Mouse (Mus musculus): ENCODE data around the gene Aamp. TPM values are rescaled to one million over a fixed set of nuclear protein-coding genes. Genes with fewer than 3 reads are reported as not detected.

Aamp gene
- polyA plus RNA-seq, 1 experiment from 2014 or later, result 211 TPM

- no peak for ATAC-seq (replicated peaks)
- Histone ChIP-seq H3K4me3 (no peak overlapping the region), H3K9ac (replicated peaks) (no peak overlapping the region), H3K4me2 (replicated peaks) (no peak overlapping the region), H3K27me3 (no peaks in the 10 kb centered on the region), H3K9me3 (no peaks in the 10 kb centered on the region), H3K36me3 (no peaks in the 10 kb centered on the region), H3K27ac (replicated peaks) (no peak overlapping the region), H3K4me1 (peaks cover 38% of the 10 kb centered on the region)
- WGBS, result 89% methylated on average over 4 of the region's 4 CpGs
Measured at GRCm38 (mm10) chr1:74240832-74241231, 43.7 kb downstream of the Aamp start.

- Histone ChIP-seq H3K9ac (replicated peaks) (no peak overlapping the region), H3K36me3 (no peaks in the 10 kb centered on the region), H3K4me1 (peaks cover 38% of the 10 kb centered on the region), H3K27me3 (no peaks in the 10 kb centered on the region), H3K27ac (replicated peaks) (peak overlapping the region; percentile 39; the same call in 1 of the 2 replicates), H3K4me3 (no peak overlapping the region), H3K9me3 (no peaks in the 10 kb centered on the region), H3K4me2 (replicated peaks) (no peak overlapping the region)
- WGBS, result 59% methylated on average over 6 of the region's 6 CpGs
- ATAC-seq (replicated peaks), result no peak
Measured at GRCm38 (mm10) chr1:74240311-74240710, 44.2 kb downstream of the Aamp start.

GRCm38 (mm10) chr1:74239618-74240017, 44.9 kb downstream of the Aamp start:
- no peaks in the 10 kb centered on the region for H3K36me3 ChIP-seq
- ATAC-seq (replicated peaks), result no peak
- no peak overlapping the region for H3K4me2 ChIP-seq (replicated peaks)
- H3K4me1 ChIP-seq, result peaks cover 38% of the 10 kb centered on the region
- H3K9ac ChIP-seq (replicated peaks), result no peak overlapping the region
- H3K9me3 ChIP-seq, result no peaks in the 10 kb centered on the region
- no peaks in the 10 kb centered on the region for H3K27me3 ChIP-seq
- no peak overlapping the region for H3K4me3 ChIP-seq
- 58% methylated on average over 11 of the region's 11 CpGs for WGBS
- no peak overlapping the region for H3K27ac ChIP-seq (replicated peaks)

GRCm38 (mm10) chr1:74239162-74239561, 45.4 kb downstream of the Aamp start:
- Histone ChIP-seq H3K9me3 (no peaks in the 10 kb centered on the region), H3K36me3 (no peaks in the 10 kb centered on the region), H3K27me3 (no peaks in the 10 kb centered on the region), H3K4me1 (peaks cover 38% of the 10 kb centered on the region), H3K4me2 (replicated peaks) (no peak overlapping the region), H3K9ac (replicated peaks) (no peak overlapping the region), H3K27ac (replicated peaks) (no peak overlapping the region), H3K4me3 (no peak overlapping the region)
- ATAC-seq (replicated peaks), result no peak
- WGBS, result 51% methylated on average over 7 of the region's 7 CpGs

- H3K9ac ChIP-seq (replicated peaks), result peak overlapping the region; percentile 74
- H3K27me3 ChIP-seq, result no peaks in the 10 kb centered on the region
- no peak for ATAC-seq (replicated peaks)
- H3K27ac ChIP-seq (replicated peaks), result no peak overlapping the region
- WGBS, result 75% methylated on average over 1 of the region's 1 CpGs
- H3K4me2 ChIP-seq (replicated peaks), result peak overlapping the region; percentile 88
- no peaks in the 10 kb centered on the region for H3K9me3 ChIP-seq
- H3K36me3 ChIP-seq, result no peaks in the 10 kb centered on the region
- peak overlapping the region; percentile 80 for H3K4me3 ChIP-seq
- peaks cover 38% of the 10 kb centered on the region for H3K4me1 ChIP-seq
Measured at GRCm38 (mm10) chr1:74238136-74238535, 46.4 kb downstream of the Aamp start.

- H3K4me2 ChIP-seq (replicated peaks), result peak overlapping the region; percentile 88
- no peaks in the 10 kb centered on the region for H3K27me3 ChIP-seq
- peaks cover 38% of the 10 kb centered on the region for H3K4me1 ChIP-seq
- no peaks in the 10 kb centered on the region for H3K36me3 ChIP-seq
- peak overlapping the region; percentile 80 for H3K4me3 ChIP-seq
- no peak overlapping the region for H3K27ac ChIP-seq (replicated peaks)
- no peak for ATAC-seq (replicated peaks)
- WGBS, result 42% methylated on average over 5 of the region's 5 CpGs
- H3K9me3 ChIP-seq, result no peaks in the 10 kb centered on the region
- peak overlapping the region; percentile 74 for H3K9ac ChIP-seq (replicated peaks)
Measured at GRCm38 (mm10) chr1:74237671-74238070, 46.9 kb downstream of the Aamp start.

- Histone ChIP-seq H3K9me3 (no peaks in the 10 kb centered on the region), H3K36me3 (no peaks in the 10 kb centered on the region), H3K27me3 (no peaks in the 10 kb centered on the region), H3K4me2 (replicated peaks) (peak overlapping the region; percentile 88), H3K4me1 (peaks cover 38% of the 10 kb centered on the region), H3K9ac (replicated peaks) (peak overlapping the region; percentile 74), H3K4me3 (peak overlapping the region; percentile 80), H3K27ac (replicated peaks) (peak overlapping the region; percentile 88)
- under 1% methylated on average over 51 of the region's 57 CpGs for WGBS
- peak; percentile 34; the same call in 1 of the 2 replicates for ATAC-seq (replicated peaks)
Measured at GRCm38 (mm10) chr1:74236590-74237317, 47.8 kb downstream of the Aamp start.

GRCm38 (mm10) chr1:74235938-74236589, 48.5 kb downstream of the Aamp start, which contains the start of gene Arpc2:
TSS of gene Arpc2 (plus strand) at chr1:74236084.
- peak within 1 kb of the TSS; percentile 80 for H3K4me3 ChIP-seq
- peak within 1 kb of the TSS; percentile 88 for H3K4me2 ChIP-seq (replicated peaks)
- H3K27ac ChIP-seq (replicated peaks), result peak within 1 kb of the TSS; percentile 88
- WGBS, result 2% methylated on average over 42 of the region's 55 CpGs
- no peaks in the 10 kb centered on the region for H3K27me3 ChIP-seq
- H3K9me3 ChIP-seq, result no peaks in the 10 kb centered on the region
- ATAC-seq (replicated peaks), result peak; percentile 94
- H3K36me3 ChIP-seq, result no peaks in the 10 kb centered on the region
- peaks cover 38% of the 10 kb centered on the region for H3K4me1 ChIP-seq
- peak within 1 kb of the TSS; percentile 74 for H3K9ac ChIP-seq (replicated peaks)

GRCm38 (mm10) chr1:74230992-74231391, 53.5 kb downstream of the Aamp start:
- H3K27ac ChIP-seq (replicated peaks), result no peak overlapping the region
- WGBS, result 50% methylated on average over 1 of the region's 1 CpGs
- no peak overlapping the region for H3K4me3 ChIP-seq
- no peaks in the 10 kb centered on the region for H3K27me3 ChIP-seq
- no peaks in the 10 kb centered on the region for H3K4me1 ChIP-seq
- ATAC-seq (replicated peaks), result no peak
- H3K9me3 ChIP-seq, result no peaks in the 10 kb centered on the region
- no peaks in the 10 kb centered on the region for H3K36me3 ChIP-seq
- H3K4me2 ChIP-seq (replicated peaks), result no peak overlapping the region
- H3K9ac ChIP-seq (replicated peaks), result no peak overlapping the region

GRCm38 (mm10) chr1:74229942-74230341, 54.6 kb downstream of the Aamp start:
- Histone ChIP-seq H3K27ac (replicated peaks) (no peak overlapping the region), H3K27me3 (no peaks in the 10 kb centered on the region), H3K9me3 (no peaks in the 10 kb centered on the region), H3K4me3 (no peak overlapping the region), H3K9ac (replicated peaks) (no peak overlapping the region), H3K4me1 (no peaks in the 10 kb centered on the region), H3K4me2 (replicated peaks) (no peak overlapping the region), H3K36me3 (no peaks in the 10 kb centered on the region)
- 65% methylated on average over 2 of the region's 2 CpGs for WGBS
- no peak for ATAC-seq (replicated peaks)

All from forebrain, embryonic 15.5 days (tissue).